Mouse (Mus musculus) adrenal gland, postnatal 0 days (tissue): ENCODE measurements around the gene Frmd8. TPM values are rescaled to one million over a fixed set of nuclear protein-coding genes. Genes with fewer than 3 reads are reported as not detected.

Experiments
- polyA plus RNA-seq: library from polyadenylated mRNA; unstranded; fragments of >200 nt; fragmentation: Nextera tagmentation; extraction: Ambion mirVana; gene quantifications from 2 replicates; pipeline ENCODE4 v1.2.1, GENCODE M21; 2015

Frmd8 gene
- polyA plus RNA-seq = 19.3 and 42.3 TPM in 2 replicates

DNA sequence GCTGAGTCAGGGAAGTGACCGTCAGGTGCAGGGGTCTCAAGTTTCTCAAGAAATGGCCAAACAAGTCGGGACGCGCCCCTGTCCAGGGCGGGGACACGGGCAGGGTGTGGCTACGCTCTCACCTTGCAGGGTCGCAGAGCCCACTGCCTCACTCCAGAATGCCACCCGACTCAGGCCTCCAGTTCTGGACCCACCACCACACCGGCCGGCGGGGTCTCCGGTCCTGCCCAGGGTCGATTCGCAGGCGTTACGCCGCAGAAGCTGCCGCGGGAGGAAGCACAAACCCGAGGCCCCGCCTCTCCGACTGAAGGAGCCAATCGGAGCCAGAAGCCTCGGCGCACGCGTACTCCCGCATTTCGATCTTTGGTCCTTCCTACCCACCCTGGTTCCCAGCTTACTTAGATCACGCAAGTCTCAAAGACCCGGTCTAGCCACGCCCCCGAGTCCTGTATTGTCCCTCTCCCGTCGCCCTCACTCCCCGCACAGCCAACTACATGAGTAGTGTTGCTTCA, at the start of gene Frmd8:
Gene Frmd8 (minus strand): TSS at position 306 of the 512 bp plus-strand sequence.

DNA sequence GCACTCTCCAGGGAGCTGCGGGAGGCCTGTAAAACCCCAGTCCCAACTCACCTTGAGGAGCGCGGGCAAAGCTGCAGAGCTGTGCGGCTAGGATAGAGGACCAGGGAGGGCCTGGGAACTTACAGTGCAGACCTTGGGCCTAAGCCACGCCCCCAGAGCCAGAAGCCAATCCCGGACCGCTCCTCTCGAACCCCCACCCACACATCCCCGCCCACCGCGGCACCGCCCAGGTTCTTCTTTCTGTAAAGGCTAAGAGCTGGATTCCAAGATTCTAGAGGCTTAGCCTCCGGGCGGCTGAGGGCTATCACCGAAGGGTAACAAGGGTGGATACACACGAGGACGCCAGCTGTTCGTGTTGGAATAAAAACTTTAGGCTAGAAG, 49.6 kb upstream of the Frmd8 start, which contains the start of gene Cdc42ep2:
Gene Cdc42ep2 (minus strand): TSS at position 104 of the 381 bp plus-strand sequence.

DNA sequence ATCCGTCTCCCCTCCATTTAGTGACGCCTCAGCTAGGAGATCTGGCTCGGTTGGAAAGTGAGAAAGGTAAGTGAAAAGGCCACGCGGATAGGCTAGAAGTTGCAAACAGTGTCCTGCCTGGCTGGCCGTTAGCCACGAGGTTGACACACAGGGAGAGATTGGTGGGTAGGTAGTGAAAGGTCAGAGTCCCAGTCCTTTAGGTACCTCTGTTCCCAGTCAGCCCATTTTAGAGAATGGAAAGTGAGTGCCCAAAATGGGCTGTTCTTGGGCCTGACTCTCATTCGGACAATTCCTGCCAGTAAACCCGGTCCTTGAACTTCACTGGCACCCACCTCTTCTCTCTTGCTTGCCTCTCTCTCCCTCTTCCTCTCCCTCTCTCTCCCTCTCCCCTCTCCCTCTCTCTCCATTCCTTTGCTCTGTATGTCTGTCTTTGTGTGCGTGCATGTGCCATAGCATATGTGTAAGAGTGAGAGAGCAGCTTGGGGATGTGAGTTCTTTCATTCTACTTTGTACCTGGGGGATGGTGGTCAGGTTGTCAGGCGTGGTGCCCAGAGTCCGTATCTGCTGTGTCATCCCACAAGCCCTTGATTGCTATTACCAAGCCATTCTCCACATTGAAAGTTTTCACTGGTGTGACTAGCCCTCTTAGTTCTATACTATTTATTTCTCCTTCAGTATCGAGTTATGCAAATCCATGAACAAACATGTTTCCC, 38.1 kb upstream of the Frmd8 start, which contains the start of gene Dpf2:
Gene Dpf2 (minus strand): TSS at position 4 of the 713 bp plus-strand sequence.

DNA sequence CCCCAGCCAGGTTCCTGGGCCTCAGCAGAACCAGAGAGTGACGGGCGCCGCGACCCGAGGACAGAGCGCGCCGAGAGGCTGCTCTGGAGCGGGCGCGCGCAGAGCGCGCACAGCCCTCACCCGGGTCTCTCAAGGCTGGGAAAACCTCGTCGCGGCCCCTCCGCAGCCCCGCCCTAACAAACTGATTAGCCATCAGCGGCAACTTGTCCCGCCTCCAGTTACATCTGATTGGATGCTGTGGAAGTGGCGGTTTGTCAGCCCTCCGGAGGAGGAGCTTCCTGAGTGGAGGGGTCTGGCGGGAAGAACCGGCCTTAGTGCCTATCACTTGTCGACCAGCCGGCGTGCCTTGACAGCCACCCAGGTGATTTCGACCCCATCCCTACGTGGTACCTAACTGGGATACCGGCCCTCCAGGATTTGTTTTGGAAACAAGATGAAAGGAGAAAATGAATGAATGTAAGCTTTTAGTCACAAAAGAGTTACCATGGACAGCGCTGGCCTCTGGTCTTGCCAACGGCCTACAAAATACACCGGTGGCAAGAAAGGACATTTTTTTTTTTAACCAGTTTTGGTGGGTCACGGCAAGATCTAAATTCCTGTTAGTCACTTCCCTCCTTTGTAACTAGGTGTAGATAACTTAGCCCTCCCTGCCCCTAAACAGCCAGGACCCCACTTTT, 19.1 kb upstream of the Frmd8 start, which contains the start of gene Tigd3:
Gene Tigd3 (minus strand): TSS at position 148 of the 677 bp plus-strand sequence.

DNA sequence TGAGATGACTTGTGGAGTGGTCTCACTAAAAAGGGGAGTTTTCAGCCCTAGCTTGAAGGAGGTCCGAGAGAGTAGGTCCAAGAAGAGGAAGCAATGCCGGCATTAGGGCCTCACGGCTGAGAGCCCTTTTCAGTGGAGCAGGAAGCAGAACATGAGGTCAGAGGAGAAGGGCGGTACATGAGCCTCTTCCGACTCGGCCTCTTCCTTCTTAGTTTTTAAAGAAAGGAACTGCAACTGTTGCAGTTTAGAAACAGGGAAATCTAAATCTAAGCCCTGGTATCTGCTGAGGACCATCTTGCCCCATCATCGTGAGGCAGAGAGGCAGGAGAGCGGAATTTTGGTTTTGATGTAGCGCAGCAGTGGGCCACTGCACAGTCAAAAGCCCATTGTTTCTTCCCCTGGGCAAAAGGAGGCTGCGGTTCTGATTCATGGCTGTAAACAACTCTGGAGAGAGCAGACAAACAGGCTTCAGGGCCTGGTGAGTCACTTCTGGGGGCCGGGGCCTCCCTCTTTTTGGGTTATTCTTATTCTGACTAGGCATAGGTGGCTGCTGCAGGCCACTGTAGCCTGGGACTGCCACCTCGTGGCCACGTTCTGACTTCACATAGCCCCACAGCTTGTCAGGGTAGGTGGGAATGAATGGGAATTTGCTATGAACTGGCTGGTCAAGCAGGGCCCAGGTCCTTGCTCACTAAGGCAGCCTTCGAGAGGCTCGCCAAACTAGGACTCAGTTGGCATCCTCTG, 2.7 kb upstream of the Frmd8 start, which contains the start of gene Slc25a45:
Gene Slc25a45 (plus strand): TSS at position 191 of the 744 bp plus-strand sequence.

Other genes starting within 250 kb of the Frmd8 start
- gene Rela, start 237.8 kb downstream of the Frmd8 start, polyA plus RNA-seq = 32.7 and 55.1 TPM in 2 replicates
- gene Sipa1, start 211.6 kb downstream of the Frmd8 start, polyA plus RNA-seq = 23.6 and 38.7 TPM in 2 replicates
- 20.8 and 28.6 TPM in 2 replicates for gene Map3k11, start 186.5 kb downstream of the Frmd8 start, polyA plus RNA-seq
- 8.7 and 15.1 TPM in 2 replicates for gene Pcnx3, start 186.4 kb downstream of the Frmd8 start, polyA plus RNA-seq
- 0.33 and 0.57 TPM in 2 replicates for gene Kcnk7, start 170.9 kb downstream of the Frmd8 start, polyA plus RNA-seq
- 20.3 and 23.5 TPM in 2 replicates for gene Ehbp1l1, start 149.0 kb downstream of the Frmd8 start, polyA plus RNA-seq
- gene Fam89b, start 145.6 kb downstream of the Frmd8 start, polyA plus RNA-seq = 86.7 and 91.8 TPM in 2 replicates
- 50.6 and 57.0 TPM in 2 replicates for gene Ltbp3, start 134.4 kb downstream of the Frmd8 start, polyA plus RNA-seq
- 50.3 and 69.4 TPM in 2 replicates for gene Scyl1, start 103.9 kb downstream of the Frmd8 start, polyA plus RNA-seq
- gene Slc25a45, start 2.5 kb upstream of the Frmd8 start, polyA plus RNA-seq = 9.9 and 23.2 TPM in 2 replicates
- gene Tigd3, start 18.9 kb upstream of the Frmd8 start, polyA plus RNA-seq = 2.2 and 3.1 TPM in 2 replicates
- gene Dpf2, start 37.7 kb upstream of the Frmd8 start, polyA plus RNA-seq = 52.8 and 74.8 TPM in 2 replicates
- 10.5 and 12.6 TPM in 2 replicates for gene Cdc42ep2, start 49.5 kb upstream of the Frmd8 start, polyA plus RNA-seq
- 19.6 and 27.3 TPM in 2 replicates for gene Pola2, start 88.9 kb upstream of the Frmd8 start, polyA plus RNA-seq
- not detected in 2 replicates for gene Slc22a20, start 110.9 kb upstream of the Frmd8 start, polyA plus RNA-seq
- gene Capn1, start 140.6 kb upstream of the Frmd8 start, polyA plus RNA-seq = 13.9 and 14.2 TPM in 2 replicates
- gene Syvn1, start 171.3 kb upstream of the Frmd8 start, polyA plus RNA-seq = 20.3 and 29.1 TPM in 2 replicates
- 47.4 and 63.4 TPM in 2 replicates for gene Mrpl49, start 182.5 kb upstream of the Frmd8 start, polyA plus RNA-seq
- gene Fau, start 182.6 kb upstream of the Frmd8 start, polyA plus RNA-seq = 839 and 888 TPM in 2 replicates
- 35.7 and 47.8 TPM in 2 replicates for gene Znhit2, start 185.9 kb upstream of the Frmd8 start, polyA plus RNA-seq
- gene Tm7sf2, start 193.1 kb upstream of the Frmd8 start, polyA plus RNA-seq = 14.7 and 17.7 TPM in 2 replicates
- gene Vps51, start 202.0 kb upstream of the Frmd8 start, polyA plus RNA-seq = 44.2 and 52.3 TPM in 2 replicates
- gene Tmem262, start 204.8 kb upstream of the Frmd8 start, polyA plus RNA-seq = not detected in 2 replicates
- 0.28 and 0.91 TPM in 2 replicates for gene Gm28374, start 207.0 kb upstream of the Frmd8 start, polyA plus RNA-seq
- gene Zfpl1, start 209.7 kb upstream of the Frmd8 start, polyA plus RNA-seq = 47.0 and 62.8 TPM in 2 replicates
- 8.0 and 9.5 TPM in 2 replicates for gene Cdca5, start 209.7 kb upstream of the Frmd8 start, polyA plus RNA-seq
- gene AC131692.1, start 219.1 kb upstream of the Frmd8 start, polyA plus RNA-seq = 0.41 TPM in 1 of 2 replicates, not detected in the other
- 0.28 and 0.61 TPM in 2 replicates for gene Naaladl1, start 230.5 kb upstream of the Frmd8 start, polyA plus RNA-seq
- gene Sac3d1, start 243.4 kb upstream of the Frmd8 start, polyA plus RNA-seq = 28.5 and 29.2 TPM in 2 replicates